Mouse (Mus musculus) right cerebral cortex, adult 18-20 months (tissue): ENCODE measurements at regions not wholly inside any gene's neighbourhood (a gene's known extent, or its start where the extent isn't known, plus 50 kb on each side); places are given as distances from the start of the nearest gene placed in this dataset.

ENCODE experiments used
- DNase-seq: peaks from one replicate; pipeline ENCODE4 v3.0.0; 2022; ENCODE audit warnings: mixed read lengths

- DNase-seq = no peak
These were observed 87.8 kb upstream of the Supt20 start for GRCm38 (mm10) chr3:54604705-54605379.

GRCm38 (mm10) chr3:54611431-54611990 lies 81.1 kb upstream of the Supt20 start:
- no peak for DNase-seq

DNA sequence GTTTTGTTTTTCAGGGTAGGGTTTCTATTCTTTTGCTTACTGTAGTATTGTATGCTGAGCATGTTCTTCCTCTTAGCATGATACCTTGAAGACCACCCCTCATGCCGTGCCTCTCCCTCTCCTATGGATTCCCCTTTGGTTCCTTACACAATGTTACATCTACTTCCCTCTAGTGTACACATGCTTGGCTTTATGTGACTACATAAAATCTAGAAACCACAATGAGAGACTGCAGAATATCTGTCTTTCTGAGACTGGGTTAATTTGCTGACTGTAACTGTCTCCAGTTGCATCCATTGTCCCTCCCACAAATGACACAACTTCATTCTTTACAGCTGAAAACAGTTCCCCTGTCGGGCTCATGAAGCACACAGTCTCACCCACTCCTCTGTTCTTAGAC lies 78.8 kb upstream of the Supt20 start:
- DNase-seq = no peak

DNA sequence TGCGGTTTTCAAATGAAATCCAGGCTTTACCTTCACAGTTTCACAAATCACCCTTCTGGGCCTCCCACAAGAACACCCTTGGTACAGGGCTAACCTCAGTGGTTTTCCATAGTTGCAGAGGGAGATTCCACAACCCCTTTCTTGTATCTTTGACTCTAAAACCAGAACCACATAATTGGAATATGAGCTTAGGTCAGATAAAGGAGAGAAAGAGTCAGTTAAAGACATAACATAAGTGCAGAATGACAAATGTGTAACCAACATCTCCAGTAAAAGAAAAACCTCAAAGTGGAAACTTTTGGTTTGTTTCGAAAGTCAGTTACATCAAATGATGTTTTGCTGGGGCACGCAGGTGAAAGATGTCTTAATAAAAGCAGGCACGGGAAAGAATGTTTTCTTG lies 75.3 kb upstream of the Supt20 start:
- DNase-seq = no peak

DNA sequence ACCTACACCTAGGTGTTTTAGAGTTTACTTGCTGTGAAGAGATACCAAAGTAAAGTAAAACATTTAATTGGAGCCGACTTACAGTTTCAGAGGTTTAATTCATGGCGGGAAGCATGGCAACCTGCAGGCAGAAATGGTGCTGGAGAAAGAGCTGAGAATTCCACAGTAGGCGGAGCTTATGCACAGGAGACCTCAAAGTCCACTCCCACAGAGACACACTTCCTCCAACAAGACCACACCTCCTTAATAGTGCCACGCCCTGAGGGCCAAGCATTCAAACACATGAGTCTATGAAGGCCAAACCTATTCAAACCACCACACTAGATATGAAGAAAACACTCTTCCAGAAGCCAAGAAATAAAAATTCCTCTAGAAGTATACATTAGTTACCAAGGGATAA lies 74.3 kb upstream of the Supt20 start:
- no peak for DNase-seq

GRCm38 (mm10) chr3:54630254-54630653 lies 62.4 kb upstream of the Supt20 start:
- no peak for DNase-seq

GRCm38 (mm10) chr3:54632731-54633130 lies 59.9 kb upstream of the Supt20 start:
- DNase-seq = no peak

- DNase-seq = no peak
These were observed 59.2 kb upstream of the Supt20 start for GRCm38 (mm10) chr3:54633446-54633845.

- DNase-seq = no peak
These were observed 58.2 kb upstream of the Supt20 start for GRCm38 (mm10) chr3:54634456-54634855.
